Mouse (Mus musculus) embryonic facial prominence, embryonic 14.5 days (tissue): Measurements from ENCODE around the gene Dpp8. TPM values are rescaled to one million over a fixed set of nuclear protein-coding genes. Genes with fewer than 3 reads are reported as not detected.
"Not testable (repeated sequence)": the region's sequence is repeated elsewhere in the genome, so short reads cannot be mapped to it uniquely, and the experiment has no call there.

ENCODE experiments used
- ATAC-seq: fragments of 200-750 bp; cut with Nextera tagmentation; 2 replicates; pipeline ENCODE4 v1.8.0; 2017; ENCODE audit warnings: low read depth, moderate number of reproducible peaks, moderate TSS enrichment
- DNase-seq: peaks from one replicate; pipeline ENCODE4 v3.0.0-alpha.2; 2015; ENCODE audit warnings: low spot score
- H3K27ac ChIP-seq: fragments of 300-500 bp; sonication (generic); replicated peaks from 2 replicates; pipeline ENCODE4 v1.5.1; 2014; ENCODE audit warnings: low read depth, mild to moderate bottlenecking, low read length, moderate library complexity
- H3K27me3 ChIP-seq: fragments of 300-500 bp; sonication (generic); replicated peaks from 2 replicates; pipeline ENCODE4 v1.6.1; 2014; ENCODE audit warnings: low read length; ENCODE audit not compliant: control insufficient read depth, insufficient read depth
- H3K36me3 ChIP-seq: fragments of 300-500 bp; sonication (generic); 2 replicates; pipeline ENCODE4 v1.6.1; 2014; ENCODE audit warnings: low read length, mixed read lengths; ENCODE audit not compliant: control insufficient read depth, insufficient read depth
- H3K4me1 ChIP-seq: fragments of 300-500 bp; sonication (generic); 2 replicates; pipeline ENCODE4 v1.6.1; 2014; ENCODE audit warnings: antibody characterized with exemption, low read length; ENCODE audit not compliant: control insufficient read depth, insufficient read depth
- H3K4me2 ChIP-seq: fragments of 300-500 bp; sonication (generic); 2 replicates; pipeline ENCODE4 v1.6.1; 2014; ENCODE audit warnings: low read depth, mild to moderate bottlenecking, low read length, moderate library complexity, mixed read lengths
- H3K4me3 ChIP-seq: fragments of 300-500 bp; sonication (generic); 2 replicates; pipeline ENCODE4 v1.5.1; 2014; ENCODE audit warnings: low read depth, mild to moderate bottlenecking, low read length
- H3K9ac ChIP-seq: fragments of 300-500 bp; sonication (generic); 2 replicates; pipeline ENCODE4 v1.6.1; 2014; ENCODE audit warnings: low read depth, mild to moderate bottlenecking, low read length, moderate library complexity, mixed read lengths
- H3K9me3 ChIP-seq: fragments of 300-500 bp; sonication (generic); 2 replicates; pipeline ENCODE4 v1.6.1; 2016; ENCODE audit warnings: low read length; ENCODE audit not compliant: control insufficient read depth
- WGBS: fragments of 180-500 bp; shearing (Covaris S2); extraction: QIAGEN DNeasy Blood & Tissue Kit; methylation state at CpG from one replicate; pipeline ENCODE4 v1.1.7; 2014; 5-methylcytosine and 5-hydroxymethylcytosine counted together
- polyA plus RNA-seq: library from polyadenylated mRNA; unstranded; fragments of >200 nt; fragmentation: Nextera tagmentation; extraction: Ambion mirVana; gene quantifications from 2 replicates; pipeline ENCODE4 v1.2.1, GENCODE M21; 2014

The Dpp8 gene
- polyA plus RNA-seq, 1 experiment from 2014 or later = 31.7 TPM

DNA sequence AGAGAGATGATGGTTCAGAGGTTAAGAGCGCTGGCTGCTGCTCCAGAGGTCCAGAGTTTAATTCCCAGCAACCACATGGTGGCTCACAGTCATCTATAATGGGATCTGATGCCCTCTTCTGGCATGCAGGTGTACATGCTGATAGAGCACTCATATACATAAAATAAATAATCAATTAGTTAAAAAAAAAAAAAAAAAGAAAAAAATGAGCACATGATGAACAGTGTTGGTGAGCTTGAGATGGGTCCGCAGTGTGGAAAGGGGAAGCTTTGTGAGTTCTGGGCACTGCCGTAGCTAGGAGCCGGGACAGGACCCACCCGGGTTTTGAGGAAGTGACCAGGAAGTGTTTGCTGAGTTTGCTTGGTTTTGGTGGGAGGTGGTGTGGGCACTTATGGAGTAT is 859 bp upstream of the Dpp8 start:
- not testable (repeated sequence) for H3K27ac ChIP-seq, ATAC-seq, H3K4me2 ChIP-seq, DNase-seq, H3K36me3 ChIP-seq, H3K9ac ChIP-seq, H3K9me3 ChIP-seq, H3K27me3 ChIP-seq, H3K4me3 ChIP-seq, H3K4me1 ChIP-seq
- WGBS = 69% methylated on average over 5 of the region's 5 CpGs

DNA sequence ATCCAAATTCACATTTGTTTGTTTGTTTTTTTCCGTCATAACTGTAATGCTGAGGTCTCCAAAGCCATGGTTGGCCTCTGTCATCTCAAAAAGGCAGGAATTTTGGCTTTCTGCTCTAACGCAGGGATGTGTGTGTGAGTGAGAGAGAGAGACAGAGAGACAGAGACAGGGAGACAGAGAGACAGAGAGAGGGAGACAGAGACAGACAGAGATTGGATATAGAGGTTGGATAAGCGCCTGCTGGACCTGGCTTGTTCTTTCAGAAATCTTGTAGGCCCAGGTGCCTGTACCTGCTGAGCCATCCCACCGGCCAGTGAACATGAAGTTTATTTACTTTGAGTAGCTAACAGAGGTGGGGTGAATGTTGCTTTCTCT is 333 bp upstream of the Dpp8 start:
- Histone ChIP-seq H3K36me3 (peaks cover 3% of the 10 kb centered on the region), H3K4me3 (peak overlapping the region; percentile 99), H3K27me3 (no peaks in the 10 kb centered on the region), H3K9ac (peak overlapping the region; percentile 30; the same call in 1 of the 2 replicates), H3K4me1 (peaks cover 6% of the 10 kb centered on the region), H3K4me2 (peak overlapping the region; percentile 41), H3K9me3 (no peaks in the 10 kb centered on the region), H3K27ac (no peak overlapping the region)
- DNase-seq (no peak), ATAC-seq (no peak)
- 38% methylated on average over 4 of the region's 4 CpGs for WGBS

DNA sequence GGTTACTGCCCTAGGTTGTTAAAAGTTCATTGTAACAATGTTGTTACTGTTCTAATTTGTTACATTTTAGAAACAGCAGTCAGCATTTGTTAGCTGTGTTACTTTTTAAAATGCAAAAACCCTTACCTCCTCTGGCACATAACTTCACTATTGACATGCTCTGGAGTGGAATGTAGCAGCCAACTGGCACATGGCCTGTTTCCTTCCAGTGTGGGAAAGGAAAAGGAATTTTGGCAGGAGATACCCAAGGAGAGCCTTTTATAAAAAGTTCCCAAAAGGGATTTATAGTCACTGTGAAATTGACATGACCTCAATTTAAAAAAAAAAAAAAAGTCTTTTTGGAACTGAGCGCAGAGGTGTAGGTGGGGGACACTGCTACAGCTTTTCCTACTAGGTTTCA is 4.2 kb downstream of the Dpp8 start:
- H3K4me1 ChIP-seq = peaks cover 6% of the 10 kb centered on the region
- ATAC-seq (no peak), DNase-seq (peak; percentile 61)
- H3K27ac ChIP-seq = no peak overlapping the region
- H3K9me3 ChIP-seq = no peaks in the 10 kb centered on the region
- peaks cover 49% of the 10 kb centered on the region for H3K36me3 ChIP-seq
- no peak overlapping the region for H3K4me3 ChIP-seq
- H3K9ac ChIP-seq = no peak overlapping the region
- whole genome bisulfite sequencing = 75% methylated on average over 1 of the region's 1 CpGs
- no peaks in the 10 kb centered on the region for H3K27me3 ChIP-seq
- H3K4me2 ChIP-seq = no peak overlapping the region

DNA sequence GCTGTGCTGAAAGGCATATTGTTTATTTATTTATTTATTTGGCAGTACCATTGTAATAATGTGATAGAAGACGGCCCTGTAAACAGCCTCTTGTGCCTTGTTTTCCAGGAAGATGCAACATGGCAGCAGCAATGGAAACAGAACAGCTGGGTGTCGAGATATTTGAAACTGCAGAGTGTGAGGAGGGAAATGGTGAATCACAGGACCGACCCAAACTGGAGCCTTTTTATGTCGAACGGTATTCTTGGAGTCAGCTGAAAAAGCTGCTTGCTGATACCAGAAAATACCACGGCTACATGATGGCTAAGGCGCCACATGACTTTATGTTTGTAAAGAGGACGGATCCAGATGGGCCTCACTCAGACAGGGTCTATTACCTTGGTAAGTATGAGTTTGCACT is 4.6 kb downstream of the Dpp8 start:
- H3K9ac ChIP-seq = no peak overlapping the region
- H3K27me3 ChIP-seq = no peaks in the 10 kb centered on the region
- peaks cover 52% of the 10 kb centered on the region for H3K36me3 ChIP-seq
- H3K27ac ChIP-seq = no peak overlapping the region
- no peak overlapping the region for H3K4me3 ChIP-seq
- H3K4me2 ChIP-seq = no peak overlapping the region
- ATAC-seq (no peak), DNase-seq (no peak)
- no peaks in the 10 kb centered on the region for H3K9me3 ChIP-seq
- H3K4me1 ChIP-seq = peaks cover 6% of the 10 kb centered on the region
- WGBS = 88% methylated on average over 8 of the region's 8 CpGs

DNA sequence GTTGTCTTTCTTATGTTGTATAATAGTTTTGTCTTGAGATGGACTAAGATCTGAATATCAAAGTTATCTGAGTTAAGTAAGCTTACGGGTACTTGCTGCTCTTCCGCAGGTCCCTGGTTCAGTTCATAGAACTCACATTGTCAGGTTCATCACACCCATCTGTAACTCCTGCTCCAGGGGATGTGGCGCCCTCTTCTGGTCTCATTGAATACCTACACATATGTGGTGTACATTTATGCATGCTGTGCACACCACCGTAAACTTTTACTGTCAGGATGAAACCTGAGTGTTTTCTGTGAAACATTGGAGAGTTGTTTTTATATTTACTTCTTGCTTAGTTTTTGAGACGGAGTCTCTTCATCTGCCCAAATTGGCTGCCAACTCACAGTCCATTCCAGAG is 9.2 kb downstream of the Dpp8 start:
- Histone ChIP-seq H3K36me3 (peaks cover 90% of the 10 kb centered on the region), H3K27me3 (no peaks in the 10 kb centered on the region), H3K4me2 (no peak overlapping the region), H3K4me1 (no peaks in the 10 kb centered on the region), H3K9me3 (no peaks in the 10 kb centered on the region), H3K27ac (no peak overlapping the region), H3K9ac (no peak overlapping the region), H3K4me3 (no peak overlapping the region)
- WGBS = 97% methylated on average over 5 of the region's 5 CpGs
- no peak for ATAC-seq
- DNase-seq = no peak

DNA sequence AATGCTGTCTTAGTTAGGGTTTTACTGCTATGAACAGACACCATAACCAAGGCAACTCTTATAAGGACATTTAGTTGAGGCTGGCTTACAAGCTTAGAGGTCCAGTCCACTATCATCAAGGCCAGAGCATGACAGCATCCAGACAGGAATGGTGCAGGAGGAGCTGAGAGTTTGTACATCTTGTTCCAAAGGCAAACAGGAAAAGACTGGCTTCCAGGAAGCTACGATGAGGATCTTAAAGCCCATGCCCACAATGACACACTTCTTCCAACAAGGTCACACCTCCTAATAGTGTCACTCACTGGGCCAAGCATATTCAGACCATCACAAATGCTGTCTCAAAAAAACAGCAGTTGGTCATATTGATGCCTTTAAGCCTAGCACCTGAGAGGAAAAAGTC is 14.8 kb downstream of the Dpp8 start:
- Histone ChIP-seq H3K4me1 (no peaks in the 10 kb centered on the region), H3K4me2 (no peak overlapping the region), H3K9me3 (no peaks in the 10 kb centered on the region), H3K27me3 (no peaks in the 10 kb centered on the region), H3K27ac (no peak overlapping the region), H3K36me3 (peaks cover 91% of the 10 kb centered on the region), H3K9ac (no peak overlapping the region), H3K4me3 (no peak overlapping the region)
- ATAC-seq (no peak), DNase-seq (no peak)
- 92% methylated on average over 1 of the region's 1 CpGs for WGBS

DNA sequence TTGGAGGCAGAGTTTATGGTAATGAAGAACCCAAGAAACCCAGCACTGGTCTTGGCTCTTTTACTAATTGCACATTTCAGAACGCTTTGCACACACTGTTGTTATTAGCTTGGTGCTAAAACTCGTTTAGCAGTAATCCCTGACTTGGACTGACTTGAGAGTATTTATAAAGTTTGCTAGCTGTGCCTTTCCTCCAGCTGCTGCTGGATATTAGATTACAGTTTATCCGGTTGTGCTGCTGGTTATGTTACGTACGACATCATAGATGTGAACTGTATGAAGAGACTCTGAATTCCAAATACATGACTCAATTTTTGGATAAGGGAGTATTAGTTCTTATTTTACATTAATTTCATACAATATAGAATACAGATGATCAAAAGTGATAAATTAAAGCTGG is 17.2 kb downstream of the Dpp8 start:
- H3K4me2 ChIP-seq = no peak overlapping the region
- H3K9me3 ChIP-seq = no peaks in the 10 kb centered on the region
- no peak overlapping the region for H3K9ac ChIP-seq
- 74% methylated on average over 5 of the region's 5 CpGs for WGBS
- ATAC-seq (peak; percentile 41; the same call in 1 of the 2 replicates), DNase-seq (peak; percentile 55)
- no peaks in the 10 kb centered on the region for H3K4me1 ChIP-seq
- H3K27me3 ChIP-seq = no peaks in the 10 kb centered on the region
- no peak overlapping the region for H3K4me3 ChIP-seq
- H3K27ac ChIP-seq = no peak overlapping the region
- H3K36me3 ChIP-seq = peaks cover 93% of the 10 kb centered on the region

DNA sequence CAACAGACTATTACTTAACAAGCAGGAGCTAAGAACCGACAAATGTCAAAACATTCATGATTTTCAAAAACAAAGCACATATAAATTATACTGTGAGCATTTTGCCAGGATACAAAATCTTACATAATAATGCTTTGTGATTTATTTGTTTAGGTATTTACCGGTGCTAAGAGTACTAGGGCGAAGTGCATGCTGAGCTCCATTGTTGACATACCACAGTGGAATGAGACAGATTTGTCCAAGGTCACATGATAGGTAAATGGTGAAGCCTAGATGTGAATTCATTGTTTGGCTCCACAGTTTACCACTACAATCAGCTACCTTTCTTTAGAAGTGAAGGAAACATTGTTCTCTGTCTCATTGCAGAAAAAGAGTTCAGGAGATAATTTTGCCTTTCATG is 18.8 kb downstream of the Dpp8 start:
- Histone ChIP-seq H3K4me2 (no peak overlapping the region), H3K27ac (no peak overlapping the region), H3K27me3 (no peaks in the 10 kb centered on the region), H3K9me3 (no peaks in the 10 kb centered on the region), H3K4me1 (no peaks in the 10 kb centered on the region), H3K36me3 (peaks cover 94% of the 10 kb centered on the region), H3K9ac (no peak overlapping the region), H3K4me3 (no peak overlapping the region)
- DNase-seq (no peak), ATAC-seq (no peak)
- WGBS = 98% methylated on average over 3 of the region's 3 CpGs

DNA sequence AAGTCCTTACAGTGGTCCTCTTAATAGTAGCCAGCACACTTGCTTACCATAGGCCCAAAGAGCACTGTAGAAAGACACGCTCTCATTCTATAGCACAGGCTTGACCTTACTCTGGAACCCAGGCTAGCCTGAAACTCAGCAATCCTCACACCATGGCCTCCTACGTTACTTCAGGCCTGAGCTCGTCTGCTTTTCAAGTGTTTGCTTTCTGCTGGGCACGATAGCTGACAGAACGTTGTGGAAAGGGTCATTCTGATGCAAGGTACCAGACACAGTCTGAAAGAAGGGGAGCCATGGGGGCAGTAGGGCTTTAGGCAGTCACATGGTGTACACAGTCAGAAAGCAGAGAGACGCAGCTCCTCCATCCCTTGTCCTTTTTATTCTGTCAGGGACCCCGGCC is 32.0 kb downstream of the Dpp8 start:
- no peak overlapping the region for H3K9ac ChIP-seq
- H3K4me2 ChIP-seq = no peak overlapping the region
- ATAC-seq (no peak), DNase-seq (no peak)
- H3K27me3 ChIP-seq = no peaks in the 10 kb centered on the region
- peaks cover 88% of the 10 kb centered on the region for H3K36me3 ChIP-seq
- no peak overlapping the region for H3K27ac ChIP-seq
- no peak overlapping the region for H3K4me3 ChIP-seq
- no peaks in the 10 kb centered on the region for H3K9me3 ChIP-seq
- WGBS = 95% methylated on average over 7 of the region's 7 CpGs
- no peaks in the 10 kb centered on the region for H3K4me1 ChIP-seq
